Mouse (Mus musculus) adrenal gland (tissue): Measurements from ENCODE around the gene Sbk3.
"Not testable (repeated sequence)": the region's sequence is repeated elsewhere in the genome, so short reads cannot be mapped to it uniquely, and the experiment has no call there.

ENCODE experiments used
- intact Hi-C: fragments of 180-260 bp; cut with DNase I; formaldehyde crosslinking; loops from one replicate; pipeline ENCODE4 v1.15.1; 2025
- long read RNA-seq, 2 experiments: library from polyadenylated mRNA; unstranded; transcript quantifications; one replicate each; pipeline ENCODE4 v2.0.0; 2020; ENCODE audit warnings: borderline replicate concordance in 1 of 2; ENCODE audit not compliant: insufficient replicate concordance in 1 of 2

Gene Sbk3
- long read RNA-seq, experiment 1: 0 reads
- long read RNA-seq, experiment 2: 0 reads

DNA sequence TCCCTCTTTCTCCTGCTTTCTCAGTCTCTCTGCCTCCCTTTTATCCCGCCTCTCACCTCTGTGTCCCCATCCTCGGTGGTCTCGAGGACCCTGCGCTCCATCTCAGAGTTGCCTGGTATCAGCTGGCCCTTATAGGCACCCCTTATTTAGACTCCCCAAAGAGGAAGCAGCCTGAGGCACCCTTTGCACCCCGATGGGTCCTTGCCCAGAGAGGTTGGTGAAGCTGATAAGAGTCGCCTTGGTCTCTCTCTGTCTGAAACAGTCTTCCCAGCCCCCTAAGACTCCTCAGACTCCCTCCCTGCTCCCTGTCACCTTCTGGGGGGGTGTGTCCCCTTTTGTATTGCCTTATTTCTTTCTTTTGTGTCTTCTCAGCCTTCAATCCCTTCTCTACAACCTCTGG, at the start of gene Sbk3:
TSS of gene Sbk3 (minus strand) at position 101 of the 400 bp plus-strand sequence.
- intact Hi-C loops: no loop called here

GRCm38 (mm10) chr7:5020685-5021084, 49.7 kb upstream of the Sbk3 start:
- intact Hi-C loops: no loop called here

- intact Hi-C loops: no loop called here
These were observed 49.2 kb upstream of the Sbk3 start, which contains the start of the genes Zfp865 and Ccdc106 for GRCm38 (mm10) chr7:5020000-5020681. Gene Zfp865, plus strand, starts transcription at chr7:5020376. Gene Ccdc106, plus strand, starts transcription at chr7:5020553.

DNA sequence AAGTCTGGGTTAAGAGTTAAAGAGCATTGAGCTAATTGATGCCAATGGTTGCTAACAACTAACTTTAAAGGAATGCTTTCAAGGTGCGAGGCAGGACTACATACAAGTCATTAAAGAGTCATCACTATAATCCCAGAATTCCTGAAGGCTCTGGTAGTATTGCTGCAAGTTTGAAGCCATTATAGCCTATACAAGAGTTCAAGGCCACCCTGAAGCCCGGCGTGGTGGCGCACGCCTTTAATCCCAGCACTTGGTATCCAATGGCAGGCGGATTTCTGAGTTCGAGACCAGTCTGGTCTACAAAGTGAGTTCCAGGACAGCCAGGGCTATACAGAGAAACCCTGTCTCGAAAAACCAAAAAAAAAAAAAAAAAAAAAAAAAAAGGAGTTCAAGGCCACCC, 48.6 kb upstream of the Sbk3 start:
- intact Hi-C loops: not testable (repeated sequence)

DNA sequence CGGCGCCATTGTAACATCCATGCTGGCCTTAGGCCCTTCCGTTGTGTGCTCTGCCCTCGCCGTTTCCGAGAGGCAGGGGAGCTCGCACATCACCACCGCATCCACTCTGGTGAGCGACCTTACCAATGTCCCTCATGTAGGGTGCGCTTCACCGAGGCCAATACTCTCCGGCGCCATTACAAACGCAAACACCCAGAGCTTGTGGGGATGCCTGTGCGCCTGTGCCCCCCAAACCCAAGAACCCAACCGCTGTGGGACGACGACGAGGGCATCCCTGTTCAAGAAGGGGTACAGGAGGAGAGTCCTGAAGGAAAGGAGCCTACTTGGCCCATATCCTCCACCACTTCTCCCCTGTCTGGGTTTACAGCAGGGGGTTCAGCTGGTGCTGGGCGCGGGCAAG, 47.0 kb upstream of the Sbk3 start:
- intact Hi-C loops: no loop called here

GRCm38 (mm10) chr7:5017352-5017751, 46.4 kb upstream of the Sbk3 start:
- intact Hi-C loops: no loop called here

DNA sequence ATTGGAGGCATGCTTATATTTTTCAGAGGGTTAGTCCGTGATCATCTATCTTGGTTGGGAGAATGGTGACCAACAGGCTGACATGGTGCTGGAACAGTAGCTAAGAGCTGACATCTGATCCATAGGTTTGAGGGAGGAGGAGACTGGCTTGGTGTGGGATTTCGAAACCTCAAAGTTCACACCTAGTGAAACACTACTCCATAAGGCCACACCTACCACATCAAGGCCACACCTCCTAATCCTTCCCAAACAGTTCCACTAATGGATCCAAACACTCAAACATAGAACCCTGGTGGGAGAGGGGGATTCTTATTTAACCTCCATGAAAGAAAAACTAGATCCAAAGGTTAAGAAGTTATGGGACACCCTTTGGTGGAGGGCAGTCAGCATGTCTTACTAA, 46.0 kb upstream of the Sbk3 start:
- intact Hi-C loops: no loop called here

- intact Hi-C loops: no loop called here
These were observed 45.1 kb upstream of the Sbk3 start for GRCm38 (mm10) chr7:5016057-5016456.

DNA sequence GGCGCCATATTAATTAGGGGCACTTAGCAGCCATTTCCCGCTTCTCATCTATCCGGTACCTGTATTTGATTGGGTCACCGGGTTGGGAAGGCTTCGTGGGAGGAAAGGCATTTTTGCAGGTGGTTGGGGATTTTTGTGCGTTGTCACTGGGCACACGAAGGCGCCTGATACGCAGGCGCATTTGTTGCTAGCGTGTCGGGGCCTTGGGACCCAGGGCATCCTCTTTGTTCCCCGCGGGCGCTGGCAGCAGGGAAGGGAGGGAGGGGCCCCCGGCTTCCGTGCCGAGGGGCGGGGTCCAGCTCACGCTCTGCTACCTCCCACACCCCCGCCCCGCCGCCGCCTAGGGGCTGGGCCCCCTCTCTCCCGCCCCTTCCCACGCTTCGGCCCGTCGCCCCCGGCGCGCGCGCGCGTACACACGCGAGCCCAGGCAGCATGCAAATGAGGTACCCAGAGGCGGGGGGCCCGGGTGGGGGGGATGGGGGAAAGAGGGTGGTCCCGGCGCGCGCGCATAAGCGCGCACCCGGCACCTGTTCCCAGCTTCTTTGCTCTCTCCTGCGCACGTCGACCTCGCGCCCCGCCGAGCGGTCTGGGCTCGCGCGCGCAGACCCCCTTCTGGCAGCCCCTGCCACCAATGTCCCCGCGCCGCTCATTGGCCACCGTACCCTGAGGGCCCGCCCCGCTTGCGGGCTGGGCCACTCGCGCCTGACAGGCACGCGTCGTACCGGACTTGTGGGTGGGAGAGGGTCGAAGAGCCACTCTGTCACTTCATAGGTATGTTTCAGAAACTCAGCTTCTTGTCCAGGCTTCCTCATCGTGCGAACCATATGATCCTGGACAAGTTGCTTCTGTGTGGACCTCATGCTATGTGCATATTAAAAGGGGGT, 44.4 kb upstream of the Sbk3 start, which contains the start of gene Gm44973:
TSS of gene Gm44973 (plus strand) at position 379 of the 884 bp plus-strand sequence.
- intact Hi-C loops: no loop called here

DNA sequence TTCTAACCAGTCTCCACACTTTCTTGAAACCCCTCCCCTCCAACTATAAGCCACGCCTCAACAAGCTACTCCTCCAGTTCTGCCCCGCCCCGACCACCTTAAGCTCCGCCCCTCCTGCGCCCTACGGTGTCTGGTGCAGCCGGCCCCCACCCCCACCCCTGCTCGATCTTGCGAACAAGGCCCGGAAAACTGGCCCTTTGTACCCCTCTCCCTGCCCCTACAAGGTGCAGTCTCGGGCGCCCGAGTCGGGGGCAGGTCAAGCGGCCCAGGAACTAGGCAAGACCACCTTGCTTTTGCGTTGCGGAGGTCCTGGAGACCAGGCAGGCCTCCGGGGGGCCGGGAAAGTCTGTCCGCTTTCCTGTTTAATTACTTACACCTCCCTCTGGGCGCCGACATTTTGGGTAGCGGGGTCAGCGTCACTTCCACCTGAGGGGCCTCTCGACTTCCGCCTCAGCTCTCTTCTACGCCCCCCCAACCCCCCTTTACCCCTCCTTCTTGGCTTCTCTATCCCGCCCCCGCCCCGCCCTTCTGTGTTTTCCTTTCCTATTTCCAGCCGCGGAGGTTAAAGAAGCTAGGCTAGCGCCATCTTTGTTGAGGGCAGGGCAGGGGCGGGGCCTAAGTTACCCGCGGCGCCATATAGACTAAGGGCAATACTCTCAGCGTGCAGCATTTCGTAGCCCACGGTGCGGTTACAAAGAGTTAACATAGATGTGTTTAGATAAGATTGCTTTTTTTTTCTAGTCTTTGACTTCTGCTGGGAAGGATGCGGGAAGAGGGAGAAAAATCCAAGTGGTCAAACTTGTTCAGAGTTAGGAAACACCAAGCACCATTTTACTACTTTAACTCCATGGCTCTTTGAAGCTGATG, 43.5 kb upstream of the Sbk3 start, which contains the start of the genes Zfp524 and Fiz1:
TSS of gene Zfp524 (plus strand) at position 165 of the 867 bp plus-strand sequence.
TSS of gene Fiz1 (minus strand) at position 447 of the 867 bp plus-strand sequence.
- intact Hi-C loops: no loop called here

GRCm38 (mm10) chr7:5012681-5013513, 41.9 kb upstream of the Sbk3 start:
- intact Hi-C loops: no loop called here

DNA sequence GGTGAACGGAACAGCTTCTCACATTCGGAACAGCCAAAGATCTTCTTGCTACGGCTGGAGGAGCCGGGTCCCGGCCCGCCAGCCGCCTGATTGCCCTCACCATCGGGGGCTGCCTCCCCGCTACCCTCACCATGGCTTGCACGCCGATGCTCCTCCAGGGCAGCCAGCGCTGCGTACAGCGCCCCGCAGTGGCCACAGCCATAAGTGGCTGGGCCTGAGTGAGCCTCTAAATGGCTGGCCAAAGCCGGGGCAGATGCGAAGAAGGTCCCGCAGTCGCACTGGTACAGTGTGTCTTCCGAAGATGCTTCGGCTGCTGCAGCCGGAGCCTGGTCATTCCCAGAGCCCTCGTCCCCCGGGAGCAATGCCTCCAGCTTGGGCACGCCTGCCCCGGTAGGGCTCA, 37.3 kb upstream of the Sbk3 start:
- intact Hi-C loops: no loop called here

- intact Hi-C loops: not testable (repeated sequence)
These were observed 31.9 kb upstream of the Sbk3 start for GRCm38 (mm10) chr7:5002876-5003275.

- intact Hi-C loops: loop anchor here (5.0 to 10.0 kb wide), 2 partner anchors 52 to 55 kb away; partner anchors contain the start of gene Zfp580
These were observed 28.9 kb upstream of the Sbk3 start for GRCm38 (mm10) chr7:4999876-5000275.

DNA sequence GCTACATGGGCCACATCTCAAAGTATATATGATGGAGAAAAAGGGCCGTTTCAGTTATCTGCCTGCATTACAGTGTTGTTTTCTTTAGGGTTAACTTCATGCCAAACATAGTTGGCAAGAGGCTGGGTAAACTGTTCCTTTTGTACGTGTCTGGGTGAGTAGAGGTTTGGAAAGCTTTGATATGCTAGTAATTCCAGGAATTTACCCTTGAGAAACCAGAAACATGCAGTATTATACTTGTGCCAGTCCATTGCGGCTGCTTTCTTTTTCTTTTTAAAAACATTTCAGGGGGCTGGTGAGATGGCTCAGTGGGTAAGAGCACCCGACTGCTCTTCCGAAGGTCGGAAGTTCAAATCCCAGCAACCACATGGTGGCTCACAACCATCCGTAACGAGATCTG, 26.0 kb upstream of the Sbk3 start:
- intact Hi-C loops: loop anchor here (5.0 to 10.0 kb wide), 2 partner anchors 52 to 55 kb away; partner anchors contain the start of gene Zfp580

- intact Hi-C loops: loop anchor here (5.0 to 10.0 kb wide), 2 partner anchors 51 to 56 kb away; partner anchors contain the start of gene Zfp580
These were observed 25.3 kb upstream of the Sbk3 start, which contains the start of gene Zfp579 for GRCm38 (mm10) chr7:4996003-4996895. Gene Zfp579, minus strand, starts transcription at chr7:4996158.

DNA sequence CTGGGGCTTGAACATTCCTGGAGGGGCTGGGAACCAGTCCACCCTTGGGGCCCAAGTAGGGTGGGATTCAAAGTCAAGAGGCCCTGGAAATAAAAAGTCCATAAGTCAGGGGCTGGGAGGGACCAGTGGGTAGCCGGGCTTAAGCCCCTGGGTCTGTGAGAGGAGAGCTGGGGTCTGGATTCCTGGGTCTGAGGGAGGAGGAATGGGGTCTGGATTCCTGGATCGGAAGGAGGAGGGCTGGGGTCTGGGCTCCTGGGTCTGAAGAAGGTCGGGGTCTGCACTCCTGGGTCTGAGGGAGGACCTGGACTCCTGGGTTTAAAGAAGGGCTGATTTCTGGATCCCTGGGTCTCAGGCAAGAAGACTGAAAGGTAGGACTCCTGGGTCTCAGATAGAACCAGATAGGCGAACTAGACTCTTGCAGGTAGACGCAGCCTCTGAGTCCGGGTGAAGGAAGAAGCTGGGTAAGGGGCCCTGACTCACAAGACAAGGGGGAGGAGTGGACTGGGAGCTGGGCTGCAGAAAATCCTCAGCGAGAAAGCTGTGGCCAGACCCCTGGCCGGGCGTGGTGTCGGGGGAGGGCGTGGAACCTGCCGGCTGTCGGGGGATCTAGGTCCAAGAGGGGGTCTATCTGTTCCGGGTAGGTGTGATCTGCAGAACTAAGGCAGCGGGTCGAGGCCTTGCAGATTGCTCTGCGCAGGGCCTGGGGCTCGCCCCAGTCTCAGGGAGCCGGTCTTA, 24.5 kb upstream of the Sbk3 start:
- intact Hi-C loops: loop anchor here (5.0 to 10.0 kb wide), 2 partner anchors 51 to 57 kb away; partner anchors contain the start of gene Zfp580
